Mouse (Mus musculus) liver, embryonic 14.5 days (tissue): Measurements from ENCODE around the gene Naif1.

Source experiments
- CTCF ChIP-seq: IDR thresholded peaks from 2 replicates; pipeline ENCODE4 v1.5.1; 2016; ENCODE audit warnings: antibody characterized with exemption, low read depth, control low read depth
- EP300 ChIP-seq: IDR thresholded peaks from 2 replicates; pipeline ENCODE4 v1.6.1; 2016; ENCODE audit warnings: antibody characterized with exemption, low read depth

DNA sequence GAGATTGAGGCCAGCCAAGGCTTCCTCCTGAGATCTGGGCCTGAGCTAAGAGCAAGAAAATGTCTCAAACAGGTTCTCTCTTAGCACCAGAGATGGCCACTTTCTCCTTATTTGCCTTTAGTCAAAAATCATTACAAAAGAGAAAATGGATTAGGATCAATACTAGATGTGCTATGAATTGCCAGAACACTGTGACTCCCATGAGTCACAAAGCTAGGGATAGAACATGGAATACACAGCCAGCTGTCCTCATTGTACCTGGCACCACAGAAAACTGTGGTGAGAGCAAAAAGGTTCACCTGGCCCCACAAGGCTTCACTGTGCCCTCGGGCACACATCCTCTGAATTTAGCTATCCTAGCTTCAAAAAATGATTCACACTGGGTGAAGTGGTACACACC, 1.8 kb upstream of the Naif1 start:
- TF ChIP-seq CTCF = no peak
- TF ChIP-seq EP300 = no peak
